Mouse (Mus musculus) ovary, adult 2 months (tissue): ENCODE data around the gene Rergl. TPM values are rescaled to one million over a fixed set of nuclear protein-coding genes. Genes with fewer than 3 reads are reported as not detected.

Source experiments
- polyA plus RNA-seq: library from polyadenylated mRNA; depleted of rRNA; stranded (reverse); fragments of >200 nt; gene quantifications from 2 replicates; pipeline ENCODE4 v1.2.3, GENCODE M21; 2012; rRNA removed

Rergl gene
- polyA plus RNA-seq, result 0.23 TPM in 1 of 2 replicates, not detected in the other

DNA sequence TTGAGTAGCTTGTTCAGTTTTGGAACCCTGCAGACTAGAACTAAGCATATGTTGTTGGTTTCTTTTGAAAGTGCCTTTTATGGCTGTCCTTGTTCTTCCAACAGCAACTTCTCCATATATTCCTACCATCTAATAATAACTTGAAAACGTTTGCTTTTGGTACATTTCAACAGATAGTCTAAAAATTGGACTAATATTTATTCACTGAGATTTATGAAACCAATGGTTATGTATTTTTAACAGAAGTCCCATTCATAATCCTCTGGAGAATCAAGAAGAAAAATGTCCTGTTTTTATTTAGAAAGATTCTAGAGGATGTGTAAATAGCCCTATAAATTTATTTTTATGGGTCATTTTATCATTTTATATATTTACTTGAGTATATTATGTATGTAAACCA, at the start of gene Rergl:
Gene Rergl (minus strand): TSS at position 101 of the 400 bp plus-strand sequence.

Other genes with a start within 250 kb of the Rergl start
- gene Pik3c2g, start 85.2 kb upstream of the Rergl start, polyA plus RNA-seq, result 0.96 and 1.2 TPM in 2 replicates